ENCODE assay signal across 8 mouse cellular contexts in the genomic region with DNA sequence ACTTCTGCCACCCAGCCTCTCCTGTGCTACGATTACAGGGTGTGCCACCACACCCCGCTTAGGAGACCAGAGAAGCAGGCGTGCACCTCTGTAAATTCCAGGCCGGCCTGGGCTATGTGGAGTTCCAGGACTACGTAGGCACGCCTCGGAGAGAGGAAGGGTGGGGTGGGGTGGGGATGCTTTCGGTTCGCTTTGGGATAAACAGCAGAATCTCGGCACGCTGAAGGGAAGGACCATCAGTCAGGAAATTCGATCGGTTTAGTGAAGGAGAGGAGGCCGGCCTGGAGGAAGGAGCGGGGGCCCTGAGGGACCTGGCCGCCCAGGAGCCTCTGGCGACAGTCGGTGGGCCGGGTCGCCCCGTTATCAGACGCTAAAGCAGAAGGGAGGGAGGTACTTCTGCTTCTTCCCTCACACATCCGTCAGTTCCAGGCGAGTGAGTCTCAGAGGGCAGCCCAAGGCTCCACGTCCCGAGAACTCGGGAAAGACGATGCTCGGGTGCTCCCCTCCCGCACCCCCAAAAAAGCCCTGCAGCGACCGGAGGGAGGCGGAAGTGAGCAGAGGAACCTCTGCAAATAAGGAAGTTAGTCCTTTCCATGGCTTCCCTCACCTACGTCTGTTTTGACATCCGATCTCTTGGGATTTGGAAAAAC. TPM values are rescaled to one million over a fixed set of nuclear protein-coding genes. Genes with fewer than 3 reads are reported as not detected.
DNase-seq lines count a peak whose midpoint lies in the region; ATAC-seq lines count a peak whose summit lies in the region.

No protein-coding gene starts in this region.

- H3K36me3 ChIP-seq in intestine, embryonic 15.5 days = 0 out of 2 replicates have a peak, but pooled peaks cover 3% of the 10 kb centered on the region

- peak; percentile 66 for DNase-seq in adipocyte (ENCODE audit: low spot score)
- DNase-seq in embryo, embryonic 10 days (ENCODE audit: low spot score) = peak; percentile 78
- peak; percentile 83 for DNase-seq in gastrocnemius, postnatal 14 days
- DNase-seq in left cerebral cortex, postnatal 14 days (ENCODE audit: low spot score in 2 of 2) = peak; percentile 75 to 83
- DNase-seq in right cerebral cortex, postnatal 36 days (ENCODE audit: low spot score in 2 of 2) = peak; percentile 52 to 61
- peak; percentile 77 to 80 for DNase-seq in urinary bladder, postnatal 4 days (ENCODE audit: low spot score in 2 of 2)

- intact Hi-C loops in gastrocnemius, postnatal 14 days (cut with DNase I; ENCODE audit: low total_unique reads) = no loop called here
- intact Hi-C loops in left cerebral cortex, postnatal 14 days (cut with DNase I) = loop anchor here (5.0 kb wide), 2 partner anchors 49 to 79 kb away; partner anchors contain the start of gene Arid4a

- H3K27ac ChIP-seq in intestine, embryonic 15.5 days = peak overlapping the region; percentile 98

- peak overlapping the region; percentile 72 for H3K9ac ChIP-seq in intestine, embryonic 15.5 days

- no peaks in the 10 kb centered on the region for H3K27me3 ChIP-seq in intestine, embryonic 15.5 days (replicated peaks)

- peak overlapping the region; percentile 65 for H3K4me3 ChIP-seq in intestine, embryonic 15.5 days (replicated peaks)

- ATAC-seq in intestine, embryonic 15.5 days = peak; percentile 94
- peak; percentile 84 for ATAC-seq in megakaryocyte-erythroid progenitor cell, adult 5-6 weeks (replicated peaks; ENCODE audit: low FRiP score, low TSS enrichment, poor library complexity, severe bottlenecking)

- WGBS in intestine, embryonic 15.5 days = under 1% methylated on average over 35 of the region's 35 CpGs

- H3K4me1 ChIP-seq in intestine, embryonic 15.5 days (replicated peaks) = no peaks in the 10 kb centered on the region

- H3K9me3 ChIP-seq in intestine, embryonic 15.5 days = no peaks in the 10 kb centered on the region

- peak overlapping the region; percentile 65 for H3K4me2 ChIP-seq in intestine, embryonic 15.5 days (replicated peaks)

RNA-seq across cellular contexts. Expression of gene Psma3, which starts 6.2 kb away (rescaled TPM):
- 100 to 1,000 TPM; 381 to 435 TPM for total RNA-seq in gastrocnemius, postnatal 14 days (2021)
- 593 and 607 TPM in 2 replicates for polyA plus RNA-seq in intestine, embryonic 15.5 days (2015; fragmentation: Nextera tagmentation; extraction: Ambion mirVana)
- total RNA-seq in left cerebral cortex, postnatal 14 days (2021) = 100 to 1,000 TPM; 206 to 223 TPM
- total RNA-seq in megakaryocyte-erythroid progenitor cell, adult 5-6 weeks (2014; fragmentation: Nextera tagmentation) = 335 and 399 TPM in 2 replicates
- 428 and 450 TPM in 2 replicates for total RNA-seq in megakaryocyte-erythroid progenitor cell, adult 5-6 weeks (2017)

RNA-seq across cellular contexts. Expression of gene Actr10, which starts 30.6 kb away (rescaled TPM):
- total RNA-seq in gastrocnemius, postnatal 14 days (2021) = 100 to 1,000 TPM; 106 to 107 TPM
- 192 and 223 TPM in 2 replicates for polyA plus RNA-seq in intestine, embryonic 15.5 days (2015; fragmentation: Nextera tagmentation; extraction: Ambion mirVana)
- total RNA-seq in left cerebral cortex, postnatal 14 days (2021) = 100 to 1,000 TPM; 174 to 177 TPM
- total RNA-seq in megakaryocyte-erythroid progenitor cell, adult 5-6 weeks (2014; fragmentation: Nextera tagmentation) = 52.7 and 85.1 TPM in 2 replicates
- 54.8 and 65.0 TPM in 2 replicates for total RNA-seq in megakaryocyte-erythroid progenitor cell, adult 5-6 weeks (2017)

RNA-seq across cellular contexts. Expression of gene Arid4a, which starts 47.5 kb away (rescaled TPM):
- 1 to 10 TPM; 8.4 to 8.5 TPM for total RNA-seq in gastrocnemius, postnatal 14 days (2021)
- 35.0 and 39.3 TPM in 2 replicates for polyA plus RNA-seq in intestine, embryonic 15.5 days (2015; fragmentation: Nextera tagmentation; extraction: Ambion mirVana)
- 10 to 100 TPM; 32.4 to 34.5 TPM for total RNA-seq in left cerebral cortex, postnatal 14 days (2021)
- 23.4 and 36.3 TPM in 2 replicates for total RNA-seq in megakaryocyte-erythroid progenitor cell, adult 5-6 weeks (2014; fragmentation: Nextera tagmentation)
- 58.0 and 58.9 TPM in 2 replicates for total RNA-seq in megakaryocyte-erythroid progenitor cell, adult 5-6 weeks (2017)

Comparison
In these comparisons a context has a peak if more than half of its experiments do, and no peak if none do; other contexts are left out.
1. Peak in every context shown above with its lines: DNase-seq, ATAC-seq, H3K4me3 ChIP-seq and H3K27ac ChIP-seq.